Mouse (Mus musculus): ENCODE measurements around the gene Zfp386. TPM values are rescaled to one million over a fixed set of nuclear protein-coding genes. Genes with fewer than 3 reads are reported as not detected.

Gene Zfp386
- polyA plus RNA-seq, 1 experiment: 12.0 TPM

- 7% methylated on average over 7 of the region's 7 CpGs for WGBS
Measured at GRCm38 (mm10) chr12:116048766-116049165, 1.2 kb downstream of the Zfp386 start.

GRCm38 (mm10) chr12:116049236-116049635 lies 1.7 kb downstream of the Zfp386 start:
- Histone ChIP-seq H3K4me1 (replicated peaks; ENCODE audit: control insufficient read depth, insufficient read depth, low read length) (peaks cover 8% of the 10 kb centered on the region), H3K27me3 (ENCODE audit: control insufficient read depth, insufficient read depth, low read length) (no peaks in the 10 kb centered on the region), H3K4me3 (ENCODE audit: control insufficient read depth, insufficient read depth, low read length) (no peak overlapping the region), H3K36me3 (ENCODE audit: control insufficient read depth, insufficient read depth, low read length) (no peaks in the 10 kb centered on the region), H3K27ac (ENCODE audit: control insufficient read depth, insufficient read depth, low read length) (peak overlapping the region; percentile 13; the same call in 1 of the 2 replicates)
- TF ChIP-seq CTCF (IDR thresholded peaks at IDR 0.05; ENCODE audit: borderline replicate concordance, control insufficient read depth, extremely low read depth, insufficient read depth, low read length, poor library complexity) (no peak), POLR2A (IDR thresholded peaks at IDR 0.05; ENCODE audit: control insufficient read depth, extremely low read depth, insufficient read depth, low read length, poor library complexity) (no peak)
- WGBS: 85% methylated on average over 3 of the region's 3 CpGs
- no peak for DNase-seq

More at GRCm38 (mm10) chr12:116048766-116049165, 1.2 kb downstream of the Zfp386 start:
- no peak for TF ChIP-seq POLR2A (IDR thresholded peaks at IDR 0.05; ENCODE audit: control insufficient read depth, extremely low read depth, insufficient read depth, low read length, poor library complexity)
- TF ChIP-seq CTCF (IDR thresholded peaks at IDR 0.05; ENCODE audit: borderline replicate concordance, control insufficient read depth, extremely low read depth, insufficient read depth, low read length, poor library complexity): no peak
- peak overlapping the region; percentile 17 for H3K4me3 ChIP-seq (ENCODE audit: control insufficient read depth, insufficient read depth, low read length)
- H3K36me3 ChIP-seq (ENCODE audit: control insufficient read depth, insufficient read depth, low read length): no peaks in the 10 kb centered on the region
- DNase-seq: peak; percentile 19
- no peak overlapping the region for H3K27ac ChIP-seq (ENCODE audit: control insufficient read depth, insufficient read depth, low read length)
- no peaks in the 10 kb centered on the region for H3K27me3 ChIP-seq (ENCODE audit: control insufficient read depth, insufficient read depth, low read length)
- H3K4me1 ChIP-seq (replicated peaks; ENCODE audit: control insufficient read depth, insufficient read depth, low read length): peaks cover 8% of the 10 kb centered on the region

GRCm38 (mm10) chr12:116049701-116050100 lies 2.2 kb downstream of the Zfp386 start:
- TF ChIP-seq POLR2A (IDR thresholded peaks at IDR 0.05; ENCODE audit: control insufficient read depth, extremely low read depth, insufficient read depth, low read length, poor library complexity) (no peak), CTCF (IDR thresholded peaks at IDR 0.05; ENCODE audit: borderline replicate concordance, control insufficient read depth, extremely low read depth, insufficient read depth, low read length, poor library complexity) (no peak)
- peaks cover 8% of the 10 kb centered on the region for H3K4me1 ChIP-seq (replicated peaks; ENCODE audit: control insufficient read depth, insufficient read depth, low read length)
- H3K36me3 ChIP-seq (ENCODE audit: control insufficient read depth, insufficient read depth, low read length): peaks cover 3% of the 10 kb centered on the region
- DNase-seq: peak; percentile 42
- H3K27me3 ChIP-seq (ENCODE audit: control insufficient read depth, insufficient read depth, low read length): no peaks in the 10 kb centered on the region
- H3K27ac ChIP-seq (ENCODE audit: control insufficient read depth, insufficient read depth, low read length): no peak overlapping the region
- no peak overlapping the region for H3K4me3 ChIP-seq (ENCODE audit: control insufficient read depth, insufficient read depth, low read length)
- WGBS: 48% methylated on average over 6 of the region's 6 CpGs

GRCm38 (mm10) chr12:116054342-116054741 lies 6.8 kb downstream of the Zfp386 start:
- 91% methylated on average over 8 of the region's 8 CpGs for WGBS
- TF ChIP-seq CTCF (IDR thresholded peaks at IDR 0.05; ENCODE audit: borderline replicate concordance, control insufficient read depth, extremely low read depth, insufficient read depth, low read length, poor library complexity) (no peak), POLR2A (IDR thresholded peaks at IDR 0.05; ENCODE audit: control insufficient read depth, extremely low read depth, insufficient read depth, low read length, poor library complexity) (no peak)
- Histone ChIP-seq H3K36me3 (ENCODE audit: control insufficient read depth, insufficient read depth, low read length) (peaks cover 32% of the 10 kb centered on the region), H3K27ac (ENCODE audit: control insufficient read depth, insufficient read depth, low read length) (no peak overlapping the region), H3K4me3 (ENCODE audit: control insufficient read depth, insufficient read depth, low read length) (no peak overlapping the region), H3K4me1 (replicated peaks; ENCODE audit: control insufficient read depth, insufficient read depth, low read length) (peaks cover 3% of the 10 kb centered on the region), H3K27me3 (ENCODE audit: control insufficient read depth, insufficient read depth, low read length) (no peaks in the 10 kb centered on the region)
- no peak for DNase-seq

GRCm38 (mm10) chr12:116056112-116056511 lies 8.6 kb downstream of the Zfp386 start:
- Histone ChIP-seq H3K4me3 (ENCODE audit: control insufficient read depth, insufficient read depth, low read length) (no peak overlapping the region), H3K36me3 (ENCODE audit: control insufficient read depth, insufficient read depth, low read length) (peaks cover 46% of the 10 kb centered on the region), H3K27ac (ENCODE audit: control insufficient read depth, insufficient read depth, low read length) (no peak overlapping the region), H3K27me3 (ENCODE audit: control insufficient read depth, insufficient read depth, low read length) (no peaks in the 10 kb centered on the region), H3K4me1 (replicated peaks; ENCODE audit: control insufficient read depth, insufficient read depth, low read length) (no peaks in the 10 kb centered on the region)
- no peak for DNase-seq
- no peak for TF ChIP-seq CTCF (IDR thresholded peaks at IDR 0.05; ENCODE audit: borderline replicate concordance, control insufficient read depth, extremely low read depth, insufficient read depth, low read length, poor library complexity)
- no peak for TF ChIP-seq POLR2A (IDR thresholded peaks at IDR 0.05; ENCODE audit: control insufficient read depth, extremely low read depth, insufficient read depth, low read length, poor library complexity)
- 93% methylated on average over 3 of the region's 3 CpGs for WGBS

- TF ChIP-seq CTCF (IDR thresholded peaks at IDR 0.05; ENCODE audit: borderline replicate concordance, control insufficient read depth, extremely low read depth, insufficient read depth, low read length, poor library complexity) (no peak), POLR2A (IDR thresholded peaks at IDR 0.05; ENCODE audit: control insufficient read depth, extremely low read depth, insufficient read depth, low read length, poor library complexity) (no peak)
- H3K27me3 ChIP-seq (ENCODE audit: control insufficient read depth, insufficient read depth, low read length): no peaks in the 10 kb centered on the region
- no peak overlapping the region for H3K27ac ChIP-seq (ENCODE audit: control insufficient read depth, insufficient read depth, low read length)
- WGBS: 97% methylated on average over 5 of the region's 5 CpGs
- no peak overlapping the region for H3K4me3 ChIP-seq (ENCODE audit: control insufficient read depth, insufficient read depth, low read length)
- no peaks in the 10 kb centered on the region for H3K4me1 ChIP-seq (replicated peaks; ENCODE audit: control insufficient read depth, insufficient read depth, low read length)
- H3K36me3 ChIP-seq (ENCODE audit: control insufficient read depth, insufficient read depth, low read length): peaks cover 32% of the 10 kb centered on the region
- DNase-seq: no peak
Measured at GRCm38 (mm10) chr12:116061561-116062193, 14.2 kb downstream of the Zfp386 start.

All from thymus, adult 2 months (tissue).